Mouse (Mus musculus) CD8-positive naive resting alpha-beta T cell, adult 57 days (primary cell): ENCODE results near the gene Mrps5. TPM values are rescaled to one million over a fixed set of nuclear protein-coding genes. Genes with fewer than 3 reads are reported as not detected.

Experiments used
- total RNA-seq: library from RNA; stranded (reverse); gene quantifications from one replicate; pipeline ENCODE4 v1.2.4, GENCODE M21; 2023

Mrps5 gene
- 118 TPM for total RNA-seq

DNA sequence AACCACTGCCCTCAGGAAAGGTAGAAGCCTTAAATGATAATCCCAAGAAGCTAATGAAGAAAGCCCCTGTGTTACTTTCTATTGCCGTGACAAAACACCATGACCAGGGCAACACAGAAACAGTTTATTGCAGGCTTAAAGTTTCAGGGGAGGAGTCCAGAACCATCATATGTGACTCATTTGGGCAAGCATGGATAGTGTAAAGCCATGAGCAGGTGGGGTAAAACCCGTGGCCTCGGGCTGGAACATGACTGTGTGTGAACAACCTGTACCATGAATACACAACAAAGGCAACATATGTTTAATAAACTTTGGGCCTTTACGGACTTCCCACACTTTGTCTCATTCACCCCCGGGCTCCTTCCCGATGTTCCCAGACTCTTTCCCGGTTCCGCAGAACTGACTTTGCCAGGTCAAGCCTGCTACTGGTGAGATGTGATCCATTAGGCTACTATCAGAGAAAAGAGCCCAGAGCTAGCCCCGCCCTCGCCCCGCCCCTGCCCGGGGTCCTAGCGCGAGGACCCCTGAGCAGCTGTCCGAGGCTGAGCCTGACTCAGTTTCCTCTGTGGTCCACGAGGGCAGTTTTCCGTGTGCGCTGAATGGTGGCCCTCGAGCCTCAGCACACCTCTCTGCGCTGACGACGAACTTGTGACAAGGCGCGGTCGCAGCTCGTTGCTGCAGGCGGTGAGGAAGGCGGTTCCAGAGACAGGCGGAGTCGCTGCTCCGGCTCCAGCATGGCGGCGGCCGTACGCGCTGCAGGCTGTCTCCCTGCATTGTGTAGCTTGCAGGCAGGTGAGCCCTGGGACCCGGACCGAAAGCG, at the start of gene Mrps5, which contains the start of gene Zfp661:
Gene Mrps5 (plus strand): TSS at position 529 of the 820 bp plus-strand sequence.
Gene Zfp661 (minus strand): TSS at position 401 of the 820 bp plus-strand sequence.

DNA sequence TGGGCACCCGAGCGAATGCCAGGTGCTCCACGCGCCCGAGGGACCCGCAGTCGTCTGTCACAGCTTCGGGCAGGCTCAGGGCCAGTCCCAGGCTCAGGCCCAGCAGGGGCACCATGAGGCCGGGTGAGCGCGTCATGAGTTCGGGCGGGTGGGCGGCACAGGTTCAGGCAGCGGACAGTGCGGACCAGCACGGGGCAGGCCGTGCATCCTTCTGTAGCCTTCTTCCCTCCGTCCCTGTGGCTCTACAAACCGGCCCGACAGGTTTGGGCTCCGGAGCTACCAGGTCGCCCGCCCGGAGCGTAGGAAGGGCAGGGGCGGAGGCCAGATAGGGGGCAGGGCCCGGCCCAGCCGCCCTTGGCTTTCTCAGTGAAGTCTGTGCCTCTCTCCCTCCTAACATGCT, 45.8 kb upstream of the Mrps5 start, which contains the start of gene Prom2:
Gene Prom2 (minus strand): TSS at position 283 of the 400 bp plus-strand sequence.

DNA sequence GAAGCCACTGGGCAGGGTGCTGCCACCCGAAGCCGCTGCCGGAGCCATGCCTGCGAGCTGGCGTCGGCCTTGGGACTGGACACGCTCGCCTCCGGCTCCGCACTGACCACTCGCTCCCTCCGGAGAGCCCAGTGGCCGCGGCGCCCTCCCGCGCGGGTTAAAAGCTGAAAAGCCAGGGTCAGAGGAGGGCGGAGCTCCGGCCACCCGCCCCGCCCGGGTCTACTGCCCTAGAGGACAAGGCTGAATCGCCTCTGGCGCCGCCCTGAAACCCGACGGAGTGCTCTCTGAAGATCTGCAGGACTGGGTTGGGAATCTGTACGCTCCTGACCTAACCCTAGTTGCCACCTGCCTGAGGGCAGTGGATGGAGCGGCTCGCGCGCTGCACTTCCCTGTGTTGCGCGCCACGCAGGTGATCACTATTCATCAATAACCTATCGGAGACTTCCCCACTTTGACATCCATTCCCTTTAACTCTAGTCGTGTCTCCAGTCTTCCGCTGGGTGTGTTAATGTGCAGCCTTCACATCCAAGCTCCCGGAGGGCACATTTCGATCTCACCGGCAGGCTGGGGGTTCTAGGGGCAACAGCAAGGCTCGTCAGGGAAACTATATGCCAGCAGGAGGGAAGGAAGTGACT, 69.2 kb downstream of the Mrps5 start, which contains the start of gene Mal:
Gene Mal (minus strand): TSS at position 610 of the 635 bp plus-strand sequence.

Other genes starting within 250 kb of the Mrps5 start
- gene Astl, start 248.6 kb upstream of the Mrps5 start, total RNA-seq: 0.70 TPM
- not detected for gene Adra2b, start 224.0 kb upstream of the Mrps5 start, total RNA-seq
- not detected for gene Gpat2, start 162.0 kb upstream of the Mrps5 start, total RNA-seq
- 13.0 TPM for gene Fahd2a, start 142.7 kb upstream of the Mrps5 start, total RNA-seq
- not detected for gene Kcnip3, start 65.1 kb upstream of the Mrps5 start, total RNA-seq
- gene Prom2, start 45.8 kb upstream of the Mrps5 start, total RNA-seq: not detected
- gene Zfp661, start 128 bp upstream of the Mrps5 start, total RNA-seq: 5.6 TPM
- gene Mal, start 69.5 kb downstream of the Mrps5 start, total RNA-seq: not detected
- not detected for gene Mall, start 142.7 kb downstream of the Mrps5 start, total RNA-seq
- 0.37 TPM for gene Nphp1, start 201.7 kb downstream of the Mrps5 start, total RNA-seq
- gene Mtln, start 205.3 kb downstream of the Mrps5 start, total RNA-seq: 14.4 TPM
- 0.18 TPM for gene Bub1, start 244.6 kb downstream of the Mrps5 start, total RNA-seq